Mouse (Mus musculus): Measurements from ENCODE around the gene Cep78.

- TF ChIP-seq CTCF (IDR thresholded peaks at IDR 0.05; ENCODE audit: insufficient read depth, low read depth, low read length) (no peak), POLR2A (IDR thresholded peaks at IDR 0.05; ENCODE audit: insufficient read depth, low read depth, low read length) (no peak; the same call in 1 of the 2 replicates)
Measured at GRCm38 (mm10) chr19:15985172-15985713, 454 bp upstream of the Cep78 start.
